Mouse (Mus musculus) kidney, postnatal 0 days (tissue): Measurements from ENCODE around the gene Adamts18. TPM values are rescaled to one million over a fixed set of nuclear protein-coding genes. Genes with fewer than 3 reads are reported as not detected.

Experiments used
- ATAC-seq: fragments of 200-750 bp; cut with Nextera tagmentation; replicated peaks from 2 replicates; pipeline ENCODE4 v1.8.0; 2017; ENCODE audit warnings: low read depth, moderate number of reproducible peaks, moderate TSS enrichment, moderate library complexity; ENCODE audit not compliant: low FRiP score
- DNase-seq: peaks from one replicate; pipeline ENCODE4 v3.0.0-alpha.2; 2016; ENCODE audit warnings: low spot score
- H3K27ac ChIP-seq: fragments of 300-500 bp; sonication (generic); 2 replicates; pipeline ENCODE4 v1.5.1; 2014; ENCODE audit warnings: mild to moderate bottlenecking
- H3K27me3 ChIP-seq: fragments of 300-500 bp; sonication (generic); 2 replicates; pipeline ENCODE4 v1.6.1; 2014; ENCODE audit warnings: low read length, mixed read lengths; ENCODE audit not compliant: insufficient read depth
- H3K36me3 ChIP-seq: fragments of 300-500 bp; sonication (generic); 2 replicates; pipeline ENCODE4 v1.6.1; 2014; ENCODE audit warnings: low read length, mixed read lengths; ENCODE audit not compliant: insufficient read depth
- H3K4me1 ChIP-seq: fragments of 300-500 bp; sonication (generic); replicated peaks from 2 replicates; pipeline ENCODE4 v1.6.1; 2014; ENCODE audit warnings: antibody characterized with exemption, low read length, mixed read lengths; ENCODE audit not compliant: insufficient read depth
- H3K4me2 ChIP-seq: fragments of 300-500 bp; sonication (generic); 2 replicates; pipeline ENCODE4 v1.6.1; 2014; ENCODE audit warnings: mild to moderate bottlenecking, low read length, moderate library complexity, mixed read lengths
- H3K4me3 ChIP-seq: fragments of 300-500 bp; sonication (generic); replicated peaks from 2 replicates; pipeline ENCODE4 v1.5.1; 2014; ENCODE audit warnings: low read depth, low read length
- H3K9ac ChIP-seq: fragments of 300-500 bp; sonication (generic); 2 replicates; pipeline ENCODE4 v1.6.1; 2014; ENCODE audit warnings: low read depth, low read length
- H3K9me3 ChIP-seq: fragments of 300-500 bp; sonication (generic); replicated peaks from 2 replicates; pipeline ENCODE4 v1.6.1; 2016; ENCODE audit warnings: low read length, inconsistent platforms, mixed read lengths
- CTCF ChIP-seq: IDR thresholded peaks from 2 replicates; pipeline ENCODE4 v1.5.1; 2016; ENCODE audit warnings: antibody characterized with exemption, low read depth, mild to moderate bottlenecking, moderate library complexity
- WGBS: fragments of 180-500 bp; shearing (Covaris S2); extraction: QIAGEN DNeasy Blood & Tissue Kit; methylation state at CpG from one replicate; pipeline ENCODE4 v1.1.7; 2014; 5-methylcytosine and 5-hydroxymethylcytosine counted together
- polyA plus RNA-seq: library from polyadenylated mRNA; unstranded; fragments of >200 nt; fragmentation: Nextera tagmentation; extraction: Ambion mirVana; gene quantifications from 2 replicates; pipeline ENCODE4 v1.2.1, GENCODE M21; 2015

Gene Adamts18
- polyA plus RNA-seq, 1 experiment from 2014 or later = 1.6 TPM

- no peaks in the 10 kb centered on the region for H3K4me1 ChIP-seq
- ATAC-seq (no peak), DNase-seq (no peak)
- no peaks in the 10 kb centered on the region for H3K9me3 ChIP-seq
- no peak overlapping the region for H3K4me2 ChIP-seq
- H3K27me3 ChIP-seq = no peaks in the 10 kb centered on the region
- H3K27ac ChIP-seq = no peak overlapping the region
- 82% methylated on average over 11 of the region's 12 CpGs for WGBS
- H3K9ac ChIP-seq = no peak overlapping the region
- H3K4me3 ChIP-seq = no peak overlapping the region
- H3K36me3 ChIP-seq = no peaks in the 10 kb centered on the region
- no peak for TF ChIP-seq CTCF
Measured at GRCm38 (mm10) chr8:113652450-113652849, 196.1 kb downstream of the Adamts18 start.

Other genes starting within 250 kb of the Adamts18 start
- 6.1 and 6.3 TPM in 2 replicates for gene Mon1b, start 213.2 kb downstream of the Adamts18 start, polyA plus RNA-seq
- not detected in 2 replicates for gene Syce1l, start 205.5 kb downstream of the Adamts18 start, polyA plus RNA-seq